Mouse (Mus musculus) heart, adult 2 months (tissue): ENCODE data around the gene Hoxc13.

ENCODE experiments used
- CTCF ChIP-seq: fragments of 200-600 bp; IDR thresholded peaks from 2 replicates; pipeline ENCODE4 v1.8.1; 2022; ENCODE audit warnings: antibody characterized with exemption, mild to moderate bottlenecking, moderate library complexity
- EP300 ChIP-seq: fragments of 200-500 bp; IDR thresholded peaks from 2 replicates; pipeline ENCODE4 v1.6.1; 2011; ENCODE audit warnings: low read depth, low read length, control low read depth; ENCODE audit not compliant: insufficient read depth

DNA sequence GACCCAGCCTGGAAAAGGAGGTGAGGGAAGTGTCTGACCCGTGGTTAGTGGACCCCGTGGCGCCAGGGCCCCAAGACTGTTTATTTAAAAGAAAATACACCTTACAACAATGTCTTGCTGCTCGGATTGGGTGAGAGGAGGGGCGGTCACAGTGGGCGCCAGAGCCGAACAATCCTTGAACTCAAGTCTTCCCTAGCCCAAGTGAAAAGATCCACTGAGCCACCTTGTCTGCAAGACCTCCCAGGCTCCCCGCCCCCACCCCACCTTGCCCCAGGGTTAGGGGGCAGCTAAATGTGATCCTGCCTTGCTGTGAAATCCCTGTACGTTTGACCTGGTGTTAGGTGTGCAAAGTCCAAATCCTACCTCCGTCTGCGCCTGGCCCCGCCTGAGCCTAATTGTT is 36.0 kb downstream of the Hoxc13 start:
- TF ChIP-seq EP300 (no peak), CTCF (no peak)
